Mouse (Mus musculus): Measurements from ENCODE around the gene Ncl.
A peak's percentile ranks its signal among the peaks of the same experiment; 100 is the strongest.

Gene Ncl

GRCm38 (mm10) chr1:86311467-86312005, 47.7 kb downstream of the Ncl start:
- peak in 1 of 2 experiments; percentile 43 for DNase-seq

- DNase-seq: no peak
Observed at GRCm38 (mm10) chr1:86310536-86311310, 48.5 kb downstream of the Ncl start.

GRCm38 (mm10) chr1:86309270-86309833, 49.8 kb downstream of the Ncl start:
- DNase-seq: no peak

GRCm38 (mm10) chr1:86307871-86308641, 51.1 kb downstream of the Ncl start:
- DNase-seq: no peak

GRCm38 (mm10) chr1:86307177-86307762, 51.9 kb downstream of the Ncl start:
- DNase-seq: peak; percentile 60 to 68

GRCm38 (mm10) chr1:86306686-86307085, 52.5 kb downstream of the Ncl start:
- peak; percentile 73 to 74 for DNase-seq

- no peak for DNase-seq
Observed at GRCm38 (mm10) chr1:86303873-86304250, 55.3 kb downstream of the Ncl start.

GRCm38 (mm10) chr1:86303063-86303872, 55.9 kb downstream of the Ncl start:
- DNase-seq: peak; percentile 74 to 79

- no peak for DNase-seq
Observed at GRCm38 (mm10) chr1:86302532-86302931, 56.7 kb downstream of the Ncl start, which contains the start of gene B3gnt7. Gene B3gnt7 (plus strand): TSS chr1:86302832.

- peak in 1 of 2 experiments; percentile 48 for DNase-seq
Observed at GRCm38 (mm10) chr1:86301221-86302091, 57.7 kb downstream of the Ncl start.

GRCm38 (mm10) chr1:86300731-86301130, 58.5 kb downstream of the Ncl start:
- DNase-seq: peak in 1 of 2 experiments; percentile 32

GRCm38 (mm10) chr1:86300093-86300492, 59.1 kb downstream of the Ncl start:
- no peak for DNase-seq

All from kidney, postnatal 36 days (tissue).